Mouse (Mus musculus) midbrain, embryonic 16.5 days (tissue): ENCODE data around the gene Irf7. TPM values are rescaled to one million over a fixed set of nuclear protein-coding genes. Genes with fewer than 3 reads are reported as not detected.
A peak's percentile ranks its signal among the peaks of the same experiment; 100 is the strongest.

Experiments used
- ATAC-seq: fragments of 200-750 bp; cut with Nextera tagmentation; 2 replicates; pipeline ENCODE4 v1.8.0; 2017; ENCODE audit warnings: moderate TSS enrichment
- H3K27ac ChIP-seq: fragments of 300-500 bp; sonication (generic); 2 replicates; pipeline ENCODE4 v1.5.1; 2014; ENCODE audit warnings: mild to moderate bottlenecking, low read length, mixed read lengths
- H3K27me3 ChIP-seq: fragments of 300-500 bp; sonication (generic); 2 replicates; pipeline ENCODE4 v1.6.1; 2014; ENCODE audit warnings: low read depth, low read length, mixed read lengths; ENCODE audit not compliant: control insufficient read depth, insufficient read depth
- H3K36me3 ChIP-seq: fragments of 300-500 bp; sonication (generic); 2 replicates; pipeline ENCODE4 v1.6.1; 2014; ENCODE audit warnings: mild to moderate bottlenecking, low read length, moderate library complexity, mixed read lengths; ENCODE audit not compliant: control insufficient read depth, insufficient read depth
- H3K4me1 ChIP-seq: fragments of 300-500 bp; sonication (generic); 2 replicates; pipeline ENCODE4 v1.6.1; 2014; ENCODE audit warnings: mild to moderate bottlenecking, low read length, mixed read lengths; ENCODE audit not compliant: control insufficient read depth, insufficient read depth
- H3K4me2 ChIP-seq: fragments of 300-500 bp; sonication (generic); 2 replicates; pipeline ENCODE4 v1.6.1; 2014; ENCODE audit warnings: mild to moderate bottlenecking, low read length, mixed read lengths
- H3K4me3 ChIP-seq: fragments of 300-500 bp; sonication (generic); 2 replicates; pipeline ENCODE4 v1.5.1; 2014; ENCODE audit warnings: low read depth, mild to moderate bottlenecking, low read length, moderate library complexity, mixed read lengths
- H3K9ac ChIP-seq: fragments of 300-500 bp; sonication (generic); 2 replicates; pipeline ENCODE4 v1.6.1; 2014; ENCODE audit warnings: low read depth, low read length, mixed read lengths
- H3K9me3 ChIP-seq: fragments of 300-500 bp; sonication (generic); replicated peaks from 2 replicates; pipeline ENCODE4 v1.6.1; 2014; ENCODE audit warnings: mild to moderate bottlenecking, low read length, mixed read lengths; ENCODE audit not compliant: control insufficient read depth, poor library complexity, severe bottlenecking
- WGBS: fragments of 180-500 bp; shearing (Covaris S2); extraction: QIAGEN DNeasy Blood & Tissue Kit; methylation state at CpG from one replicate; pipeline ENCODE4 v1.1.7; 2014; 5-methylcytosine and 5-hydroxymethylcytosine counted together
- microRNA counts: library from miRNA; unstranded; fragments of <30 nt; microRNA quantifications from one replicate; lab custom pipeline; 2016
- microRNA-seq: library from miRNA; unstranded; fragments of <30 nt; microRNA quantifications from one replicate; pipeline ENCODE4, GENCODE M21; 2017
- polyA plus RNA-seq: library from polyadenylated mRNA; unstranded; fragments of >200 nt; fragmentation: Nextera tagmentation; extraction: Ambion mirVana; gene quantifications from 2 replicates; pipeline ENCODE4 v1.2.1, GENCODE M21; 2015

The Irf7 gene
- polyA plus RNA-seq, 1 experiment from 2014 or later, result 1.4 TPM

DNA sequence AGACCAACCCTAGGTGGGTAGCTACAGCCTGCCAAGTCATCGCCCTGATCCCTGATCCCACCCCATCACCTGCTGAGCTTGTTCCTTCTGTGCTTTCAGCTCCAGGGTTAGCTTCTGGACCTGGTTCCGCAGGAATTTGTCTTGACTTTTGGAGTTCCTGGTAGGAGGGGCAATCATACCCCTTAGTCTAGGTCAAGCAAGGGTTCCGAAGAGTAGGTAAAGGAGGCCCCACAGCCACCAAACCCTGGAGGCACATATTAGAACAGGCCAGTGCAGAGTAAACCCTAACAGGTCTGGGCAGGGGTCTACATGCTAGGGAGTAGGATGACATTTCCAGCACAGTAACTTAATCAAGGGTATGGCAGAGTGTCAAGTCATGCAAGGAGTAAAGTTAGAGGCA is 53.1 kb downstream of the Irf7 start:
- Histone ChIP-seq H3K9ac (no peak overlapping the region), H3K9me3 (no peaks in the 10 kb centered on the region), H3K27me3 (no peaks in the 10 kb centered on the region), H3K4me2 (no peak overlapping the region), H3K27ac (no peak overlapping the region), H3K4me1 (peaks cover 11% of the 10 kb centered on the region), H3K36me3 (no peaks in the 10 kb centered on the region; the same call in 1 of the 2 replicates), H3K4me3 (no peak overlapping the region)
- 86% methylated on average over 3 of the region's 3 CpGs for WGBS
- ATAC-seq, result no peak

MicroRNAs within 50 kb of the gene (microRNA counts, 519-probe panel; counts per million panel counts)
- microRNA mmu-miR-210 (lab: Ali Mortazavi, UCI), result 2,419 counts per million, percentile 72 among the panel's probes with 10 or more counts

Small RNA genes lying within 50 kb of the gene (microRNA-seq; reads per million reads assigned to microRNA genes)
- 400 reads per million, percentile 69 among the genes with 10 or more reads in this experiment for gene Mir210

Other genes starting within 250 kb of the Irf7 start
- 0.69 and 0.91 TPM in 2 replicates for gene Ifitm6, start 248.6 kb downstream of the Irf7 start, polyA plus RNA-seq
- not detected in 2 replicates for gene Gm17387, start 237.3 kb downstream of the Irf7 start, polyA plus RNA-seq
- 59.5 and 65.7 TPM in 2 replicates for gene B4galnt4, start 205.4 kb downstream of the Irf7 start, polyA plus RNA-seq
- 0.06 TPM in 1 of 2 replicates, not detected in the other for gene Pkp3, start 188.3 kb downstream of the Irf7 start, polyA plus RNA-seq
- gene Sigirr, start 165.9 kb downstream of the Irf7 start, polyA plus RNA-seq, result 1.7 and 2.0 TPM in 2 replicates
- 0.28 and 0.42 TPM in 2 replicates for gene Ano9, start 148.7 kb downstream of the Irf7 start, polyA plus RNA-seq
- gene Ptdss2, start 144.1 kb downstream of the Irf7 start, polyA plus RNA-seq, result 81.6 and 82.6 TPM in 2 replicates
- 35.3 and 37.8 TPM in 2 replicates for gene Rnh1, start 93.6 kb downstream of the Irf7 start, polyA plus RNA-seq
- gene Hras, start 72.5 kb downstream of the Irf7 start, polyA plus RNA-seq, result 139 and 144 TPM in 2 replicates
- 11.5 and 12.7 TPM in 2 replicates for gene Lrrc56, start 72.3 kb downstream of the Irf7 start, polyA plus RNA-seq
- gene Lmntd2, start 52.4 kb downstream of the Irf7 start, polyA plus RNA-seq, result 0.23 and 0.81 TPM in 2 replicates
- gene Rassf7, start 50.6 kb downstream of the Irf7 start, polyA plus RNA-seq, result 19.8 and 21.2 TPM in 2 replicates
- 68.0 and 72.3 TPM in 2 replicates for gene Phrf1, start 37.7 kb downstream of the Irf7 start, polyA plus RNA-seq
- gene Cdhr5, start 10.3 kb upstream of the Irf7 start, polyA plus RNA-seq, result not detected in 2 replicates
- 2.4 and 2.8 TPM in 2 replicates for gene Sct, start 12.7 kb upstream of the Irf7 start, polyA plus RNA-seq
- gene Drd4, start 25.5 kb upstream of the Irf7 start, polyA plus RNA-seq, result 0.58 and 1.2 TPM in 2 replicates
- gene Deaf1, start 61.2 kb upstream of the Irf7 start, polyA plus RNA-seq, result 211 and 237 TPM in 2 replicates
- 53.1 and 54.7 TPM in 2 replicates for gene Tmem80, start 61.3 kb upstream of the Irf7 start, polyA plus RNA-seq
- 0.61 and 1.0 TPM in 2 replicates for gene Eps8l2, start 72.4 kb upstream of the Irf7 start, polyA plus RNA-seq
- gene Taldo1, start 125.7 kb upstream of the Irf7 start, polyA plus RNA-seq, result 291 and 309 TPM in 2 replicates
- gene Gatd1, start 147.7 kb upstream of the Irf7 start, polyA plus RNA-seq, result 48.5 and 54.9 TPM in 2 replicates
- gene Cend1, start 163.0 kb upstream of the Irf7 start, polyA plus RNA-seq, result 109 and 151 TPM in 2 replicates
- gene Slc25a22, start 171.4 kb upstream of the Irf7 start, polyA plus RNA-seq, result 108 and 121 TPM in 2 replicates
- gene Pidd1, start 177.5 kb upstream of the Irf7 start, polyA plus RNA-seq, result 2.4 and 2.5 TPM in 2 replicates
- gene Rplp2, start 180.9 kb upstream of the Irf7 start, polyA plus RNA-seq, result 607 and 649 TPM in 2 replicates
- gene Pnpla2, start 188.7 kb upstream of the Irf7 start, polyA plus RNA-seq, result 16.9 and 17.7 TPM in 2 replicates
- gene Cracr2b, start 194.6 kb upstream of the Irf7 start, polyA plus RNA-seq, result 6.6 and 7.1 TPM in 2 replicates
- gene Cd151, start 200.9 kb upstream of the Irf7 start, polyA plus RNA-seq, result 17.1 and 17.5 TPM in 2 replicates
- 73.3 and 74.0 TPM in 2 replicates for gene Polr2l, start 208.7 kb upstream of the Irf7 start, polyA plus RNA-seq
- gene Tspan4, start 208.8 kb upstream of the Irf7 start, polyA plus RNA-seq, result 45.8 and 49.1 TPM in 2 replicates